Mouse (Mus musculus): ENCODE measurements around the gene Naga.

DNA sequence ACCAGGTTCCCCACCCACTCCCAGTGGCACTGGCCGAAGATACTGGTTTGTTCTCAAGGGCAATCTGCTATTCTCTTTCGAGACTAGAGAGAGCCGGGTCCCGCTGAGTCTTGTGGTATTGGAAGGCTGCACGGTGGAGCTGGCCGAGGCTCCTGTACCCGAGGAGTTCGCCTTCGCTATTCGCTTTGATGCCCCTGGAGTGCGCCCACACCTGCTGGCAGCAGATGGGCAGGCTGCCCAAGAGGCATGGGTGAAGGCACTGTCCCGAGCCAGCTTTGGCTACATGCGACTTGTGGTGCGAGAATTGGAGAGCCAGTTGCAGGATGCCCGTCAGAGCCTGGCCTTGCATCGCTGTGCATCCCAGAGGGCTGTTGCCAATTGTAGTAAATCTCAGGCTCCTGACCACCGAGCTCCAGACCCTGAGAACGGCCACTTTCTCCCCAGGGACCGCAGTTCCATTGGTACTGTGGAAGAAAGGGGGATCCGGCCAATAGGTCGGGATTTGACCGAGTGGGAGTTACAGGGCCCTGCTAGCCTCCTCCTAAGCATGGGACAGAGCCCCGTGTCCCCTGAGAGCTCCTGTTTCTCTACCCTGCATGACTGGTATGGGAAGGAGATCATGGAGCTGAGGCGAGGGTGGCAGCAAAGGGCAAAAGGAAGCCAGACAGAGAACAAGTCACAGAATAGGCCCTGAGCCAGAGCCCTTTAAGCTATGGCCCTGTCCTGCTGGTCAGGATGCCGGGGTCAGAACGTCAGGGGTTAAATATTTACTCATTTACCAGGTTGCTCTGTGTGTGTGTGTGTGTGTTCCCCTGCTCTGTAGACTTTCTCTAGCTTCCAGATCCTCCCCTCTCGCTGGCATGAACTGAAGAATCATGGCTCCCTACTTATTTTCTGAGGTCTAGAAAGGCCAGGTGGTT, 4.9 kb upstream of the Naga start:
- TF ChIP-seq CTCF (IDR thresholded peaks at IDR 0.05; ENCODE audit: borderline replicate concordance, control insufficient read depth, extremely low read depth, insufficient read depth, low read length, poor library complexity) = no peak
- no peak for TF ChIP-seq POLR2A (IDR thresholded peaks at IDR 0.05; ENCODE audit: control insufficient read depth, extremely low read depth, insufficient read depth, low read length, poor library complexity)
